Mouse (Mus musculus) limb, embryonic 10.5 days (tissue): ENCODE measurements around the gene Npat. TPM values are rescaled to one million over a fixed set of nuclear protein-coding genes. Genes with fewer than 3 reads are reported as not detected.

Experiments
- polyA plus RNA-seq: library from polyadenylated mRNA; unstranded; fragments of >200 nt; fragmentation: Nextera tagmentation; extraction: Ambion mirVana; gene quantifications from 2 replicates; pipeline ENCODE4 v1.2.1, GENCODE M21; 2016

Npat gene
- polyA plus RNA-seq, 1 experiment from 2014 or later = 22.0 TPM

Other genes with a start within 250 kb of the Npat start
- gene Exph5, start 235.4 kb upstream of the Npat start, polyA plus RNA-seq = 0.83 and 1.2 TPM in 2 replicates
- 9.3 and 10.3 TPM in 2 replicates for gene Kdelc2, start 153.0 kb upstream of the Npat start, polyA plus RNA-seq
- 0.33 and 0.63 TPM in 2 replicates for gene 4930550C14Rik, start 134.7 kb upstream of the Npat start, polyA plus RNA-seq
- 14.3 and 18.3 TPM in 2 replicates for gene Atm, start 307 bp upstream of the Npat start, polyA plus RNA-seq
- gene Acat1, start 73.3 kb downstream of the Npat start, polyA plus RNA-seq = 26.2 and 36.9 TPM in 2 replicates
- gene Cul5, start 133.0 kb downstream of the Npat start, polyA plus RNA-seq = 37.0 and 41.7 TPM in 2 replicates
- 0.53 and 1.0 TPM in 2 replicates for gene Rab39, start 169.2 kb downstream of the Npat start, polyA plus RNA-seq
- gene Slc35f2, start 234.5 kb downstream of the Npat start, polyA plus RNA-seq = 6.9 and 7.0 TPM in 2 replicates